Mouse (Mus musculus) urinary bladder, postnatal 10 days (tissue): ENCODE measurements around the gene Rpl39l.
A peak's percentile ranks its signal among the peaks of the same experiment; 100 is the strongest.
"Not testable (repeated sequence)": the region's sequence is repeated elsewhere in the genome, so short reads cannot be mapped to it uniquely, and the experiment has no call there.

Experiments
- DNase-seq: peaks from one replicate; pipeline ENCODE4 v3.0.0; 2022; ENCODE audit warnings: low spot score

Rpl39l gene

DNA sequence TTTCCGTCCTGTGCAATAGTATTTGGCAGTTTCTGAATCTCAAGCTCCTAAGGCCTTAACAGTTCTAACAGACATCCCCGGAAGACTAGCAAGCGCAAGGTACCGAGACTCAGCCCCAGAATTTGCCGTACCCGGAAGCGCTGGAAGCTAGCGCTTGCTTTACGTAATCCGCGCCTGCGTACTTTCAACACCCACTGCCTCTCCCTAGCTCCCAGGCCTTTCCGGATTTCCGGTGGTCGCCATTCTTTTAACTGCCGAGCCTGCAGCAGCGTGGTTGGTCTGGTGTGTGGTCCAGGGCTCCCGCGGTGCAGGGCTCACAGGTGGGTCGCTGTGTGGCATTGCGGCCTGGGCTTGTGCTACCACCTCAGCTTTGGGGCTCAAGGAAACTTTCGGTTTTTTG is at the start of gene Rpl39l:
Gene Rpl39l, plus strand, starts transcription at position 222 of the 400 bp plus-strand sequence.
- no peak for DNase-seq

DNA sequence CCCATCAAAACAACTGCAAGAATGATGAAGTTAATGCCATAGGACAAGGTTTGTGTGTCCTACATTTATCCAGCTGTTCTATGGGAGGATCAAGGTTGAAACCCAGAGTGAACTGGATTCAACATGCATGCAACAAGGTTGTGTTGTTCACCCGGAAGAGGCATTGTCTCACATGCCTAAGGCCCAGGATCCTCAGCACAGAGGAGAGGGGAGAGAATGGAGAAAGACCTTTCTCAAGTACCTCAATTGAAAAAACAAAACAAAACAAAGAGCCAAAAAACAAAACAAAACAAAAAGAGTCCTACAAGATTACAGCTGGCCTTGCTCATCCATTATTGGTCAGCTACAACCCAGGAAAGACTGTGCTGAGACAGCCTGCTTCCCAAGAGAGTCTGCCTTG is 42.4 kb upstream of the Rpl39l start:
- DNase-seq: no peak

DNA sequence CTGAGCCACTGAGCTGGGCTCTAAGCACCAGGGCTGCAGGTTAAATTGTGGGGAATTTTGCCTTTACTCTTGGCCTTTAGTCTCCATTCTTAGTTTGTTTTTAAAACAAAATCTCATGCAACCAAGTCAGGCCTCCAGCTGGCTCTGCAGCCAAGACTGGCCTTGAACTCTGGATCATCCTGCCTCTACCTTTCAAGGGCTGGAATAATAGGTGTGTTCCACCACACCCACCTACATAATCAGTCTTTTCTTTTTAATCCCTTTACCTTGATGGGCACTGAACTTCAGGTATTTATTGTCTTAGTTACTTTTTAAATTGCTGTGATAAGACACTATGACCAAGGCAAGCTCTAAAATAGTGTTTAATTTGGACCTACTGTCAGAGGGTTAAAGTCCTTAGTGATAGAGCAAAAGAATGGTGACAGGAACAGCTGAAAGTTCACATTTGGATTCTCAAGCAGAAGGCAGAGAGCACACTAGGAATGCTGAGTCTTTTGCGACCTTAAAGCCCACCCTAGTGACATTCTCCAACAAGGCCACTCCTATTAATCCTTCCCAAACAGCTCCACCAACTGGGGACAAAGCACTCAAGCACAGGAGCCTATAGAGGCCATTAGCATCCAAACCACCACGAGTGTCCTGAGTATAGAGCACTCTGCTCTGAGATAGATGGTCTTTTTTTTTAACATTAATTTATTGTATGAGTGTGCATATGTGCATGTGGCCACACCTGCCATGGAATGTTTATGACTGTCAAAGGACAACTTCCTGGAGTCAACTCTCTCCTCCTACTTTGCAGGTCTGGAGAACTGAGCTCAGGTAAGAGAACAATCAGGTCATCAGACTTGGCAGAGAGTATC is 40.7 kb upstream of the Rpl39l start:
- no peak for DNase-seq

DNA sequence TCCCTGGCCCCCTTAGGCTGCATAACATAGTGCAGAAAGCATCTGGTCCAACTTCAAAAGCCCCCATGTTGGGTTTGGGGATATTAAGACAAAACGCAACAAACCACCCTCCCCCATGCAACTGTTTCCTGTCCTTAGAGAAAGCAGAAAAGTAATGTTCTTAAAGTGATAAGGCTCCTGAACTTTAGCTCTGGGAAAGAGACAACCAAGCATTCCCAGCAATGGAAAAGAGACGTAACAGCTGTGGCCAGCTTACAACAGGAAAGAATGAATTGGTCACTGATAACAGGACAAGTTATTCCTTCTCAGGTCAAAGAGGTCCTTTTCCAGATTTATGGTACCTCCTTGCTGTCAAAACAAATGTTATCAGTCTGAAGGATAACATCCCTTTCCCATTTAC is 26.9 kb upstream of the Rpl39l start:
- no peak for DNase-seq

DNA sequence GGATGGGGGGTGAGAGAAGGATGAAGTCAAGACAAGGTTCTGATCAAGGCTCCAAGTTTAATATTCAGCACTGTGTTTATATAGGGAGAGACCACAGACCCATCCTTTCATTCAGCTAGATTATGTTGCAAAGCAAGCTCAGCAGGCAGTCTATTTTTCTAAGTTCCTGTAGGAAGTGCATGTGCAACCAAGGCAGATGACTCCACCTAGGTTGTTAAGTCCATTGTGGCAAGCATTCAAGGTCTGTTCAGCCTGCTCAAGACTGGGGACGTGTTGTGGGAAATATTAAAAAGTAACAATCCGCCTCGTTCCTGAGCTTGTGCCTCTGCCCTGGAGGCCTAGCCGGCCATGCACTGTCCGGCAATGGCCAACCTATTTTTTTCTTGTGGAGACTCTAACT is 22.6 kb upstream of the Rpl39l start:
- no peak for DNase-seq

DNA sequence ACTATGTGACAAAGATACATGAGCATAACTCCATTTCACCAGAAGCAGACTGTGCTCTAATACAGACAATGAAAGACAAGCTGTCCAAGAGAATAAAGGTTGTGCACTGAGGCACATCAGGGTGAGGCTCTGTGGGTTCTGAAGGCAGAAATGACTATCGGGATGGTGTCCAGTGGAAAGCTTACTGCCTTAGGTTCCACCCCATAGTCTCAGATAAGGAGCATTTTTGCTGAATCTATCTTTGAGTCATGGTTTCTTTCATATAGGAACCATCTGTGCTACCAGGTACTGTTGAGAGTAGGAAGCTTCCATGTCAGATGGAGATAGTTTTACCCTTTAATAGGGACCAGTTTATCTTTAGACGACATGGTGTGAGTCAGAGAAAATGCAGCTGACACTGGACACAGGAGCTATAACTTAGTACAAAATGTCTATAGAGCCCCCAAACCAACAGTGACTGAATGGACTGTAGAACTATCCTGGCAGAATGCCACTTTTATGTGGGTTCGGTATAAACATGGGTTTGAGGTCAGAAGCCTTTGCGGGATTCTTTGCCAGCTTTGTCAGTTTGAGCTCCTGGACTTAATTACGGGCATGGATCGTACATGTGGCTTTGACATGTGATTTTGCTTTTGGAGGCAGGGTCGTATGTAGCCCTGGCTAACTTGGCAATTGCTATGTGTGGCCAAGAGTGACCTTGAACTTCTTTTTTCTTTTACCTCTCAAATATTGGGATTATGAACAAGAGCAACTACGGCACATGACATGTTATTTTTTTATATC is 712 bp upstream of the Rpl39l start:
- DNase-seq: no peak

DNA sequence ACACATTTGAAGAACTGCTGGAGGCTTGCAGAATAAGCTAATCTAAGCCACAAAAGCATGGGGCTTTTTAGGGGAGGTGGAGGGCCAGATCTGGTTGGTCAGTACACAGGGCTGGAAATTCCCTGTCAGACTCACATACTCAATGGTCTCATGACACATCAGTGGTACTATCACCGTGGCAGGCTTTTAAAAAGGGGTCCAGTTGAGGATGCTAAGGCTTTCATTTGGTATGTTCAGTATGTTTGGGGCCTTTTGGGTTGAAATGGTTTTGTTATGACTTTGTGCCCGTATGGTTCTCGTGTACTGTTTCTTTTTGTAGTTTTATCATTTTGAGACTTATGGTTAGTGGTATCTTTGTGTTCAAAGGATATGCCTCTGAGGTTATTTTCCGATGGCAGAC is 1.2 kb downstream of the Rpl39l start:
- no peak for DNase-seq

DNA sequence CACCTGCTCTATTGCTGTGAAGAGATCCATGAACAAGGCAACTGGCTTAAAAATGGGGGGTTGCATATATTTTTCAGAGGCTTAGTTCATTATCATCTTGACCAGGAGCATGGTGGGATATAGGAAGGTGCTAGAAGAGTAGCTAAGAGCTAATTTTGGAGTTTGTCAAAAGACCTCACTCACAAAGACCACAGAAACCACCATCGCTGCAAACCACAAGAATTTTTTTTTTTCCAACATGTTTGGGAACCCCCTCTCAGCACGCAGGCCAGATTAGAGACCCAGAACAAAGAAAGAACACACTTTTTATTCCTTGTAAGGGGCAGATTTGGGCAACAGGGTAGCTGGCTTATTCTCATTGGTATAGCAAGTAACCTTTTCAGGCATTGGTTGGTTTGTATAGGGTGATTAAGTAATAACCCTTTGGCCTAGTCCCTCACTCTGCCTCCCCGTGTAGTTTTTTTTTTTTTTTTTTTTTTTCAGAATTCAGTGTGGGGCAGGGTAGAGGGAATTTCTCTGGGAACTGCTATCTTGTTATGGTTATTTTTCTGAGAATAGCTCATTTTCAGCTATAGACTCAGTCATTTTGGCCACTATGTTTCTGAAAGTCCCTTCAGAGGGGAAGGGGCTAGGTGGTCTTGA is 2.3 kb downstream of the Rpl39l start:
- no peak for DNase-seq

DNA sequence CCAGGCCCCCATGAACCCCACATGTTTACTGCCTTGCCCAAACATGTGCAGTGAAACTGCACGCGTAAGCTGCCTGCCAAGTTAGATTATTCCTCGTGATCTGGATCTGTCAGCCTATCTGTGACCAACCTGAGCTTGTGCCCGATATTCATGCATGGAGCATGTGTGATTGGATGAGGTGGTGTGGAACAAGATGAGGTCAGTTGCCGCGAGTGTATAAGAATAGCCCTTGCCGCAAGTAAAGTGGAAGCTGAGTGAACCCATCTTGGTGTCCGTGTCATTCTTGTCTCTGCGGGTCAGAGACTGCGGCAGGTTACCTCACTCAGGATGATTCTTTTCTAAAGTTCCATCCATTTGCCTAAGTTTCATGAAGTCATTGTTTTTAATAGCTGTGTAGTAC is 17.4 kb downstream of the Rpl39l start:
- DNase-seq: not testable (repeated sequence)

DNA sequence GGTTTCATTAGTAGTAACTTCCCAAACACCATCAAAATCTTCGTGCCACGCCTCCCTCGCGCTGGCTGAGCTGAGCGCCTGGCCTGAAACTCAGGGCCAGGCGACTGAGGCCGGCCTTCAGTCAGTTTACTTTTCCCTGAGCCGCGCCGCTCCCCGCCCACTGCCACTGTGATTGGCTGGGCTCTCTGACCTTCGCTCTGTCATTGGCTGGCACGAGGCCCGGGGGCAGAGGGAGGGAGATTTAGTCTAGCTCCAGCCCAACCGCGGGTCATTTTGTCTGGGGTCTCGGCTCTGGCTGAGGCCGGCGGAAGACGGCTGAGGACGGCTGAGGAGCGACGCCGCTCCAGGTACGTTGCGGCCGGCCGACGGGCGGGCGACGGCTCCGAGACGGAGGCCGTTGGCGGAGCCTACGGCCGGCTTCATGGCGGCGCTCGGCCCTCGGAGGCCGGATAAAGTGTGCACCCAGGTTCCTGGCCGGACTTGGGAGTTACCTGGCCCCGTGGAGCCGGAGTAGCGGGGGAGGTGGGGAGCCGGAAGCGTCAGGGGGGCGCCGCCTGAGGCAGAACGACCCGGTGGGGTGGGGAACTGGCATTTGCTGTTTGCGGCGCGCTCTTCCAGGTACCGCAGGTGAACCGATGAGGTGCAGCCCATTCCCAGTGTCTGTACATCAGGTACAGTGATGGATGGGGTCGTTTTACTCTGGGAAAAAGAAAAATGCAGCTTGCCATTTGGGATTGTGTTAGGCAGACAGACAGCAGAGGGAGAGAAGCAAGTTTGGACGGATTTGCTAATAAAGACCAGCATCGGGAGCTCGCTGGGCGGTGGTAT is 22.9 kb downstream of the Rpl39l start, which contains the start of gene Atf7ip2:
Gene Atf7ip2, plus strand, starts transcription at position 34 of the 828 bp plus-strand sequence.
- DNase-seq: peak; percentile 58

DNA sequence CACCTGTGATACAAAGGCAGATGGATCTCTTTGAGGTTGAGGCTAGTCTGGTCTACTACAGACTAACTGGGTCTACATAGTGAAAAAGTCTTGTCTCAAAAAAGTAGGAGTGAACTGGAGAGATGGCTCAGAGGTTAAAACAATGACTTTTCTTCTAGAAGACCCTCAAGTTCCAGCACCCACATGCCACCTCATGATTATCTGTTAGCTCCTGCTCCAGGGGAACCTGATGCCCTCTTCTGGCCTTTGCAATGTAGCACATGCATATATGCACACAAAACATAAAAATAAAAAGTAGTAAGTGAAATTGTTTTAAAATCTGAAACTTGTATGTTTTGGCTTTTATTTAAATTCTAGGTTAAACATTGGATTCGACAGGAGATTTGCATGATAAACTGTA is 38.8 kb downstream of the Rpl39l start:
- DNase-seq: no peak

DNA sequence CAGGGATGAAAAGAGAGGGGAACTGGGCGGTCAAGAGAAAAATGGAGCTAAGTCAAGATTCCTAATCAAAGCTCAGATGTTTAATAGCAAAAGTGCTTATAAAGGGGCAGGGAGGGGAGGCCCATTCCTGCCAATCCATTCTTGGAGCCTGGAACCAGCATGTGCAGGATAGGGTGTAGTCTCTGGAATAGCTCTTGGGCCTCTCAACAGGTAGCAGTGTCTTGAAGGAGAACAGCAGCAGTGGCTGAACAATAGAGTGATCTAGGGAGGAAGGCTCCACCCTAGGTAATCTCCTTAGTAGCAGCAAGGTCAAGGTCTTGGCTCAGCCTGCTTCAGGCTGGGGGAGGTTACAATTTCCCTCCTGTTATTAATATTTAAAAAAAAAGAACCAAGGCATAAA is 46.3 kb downstream of the Rpl39l start:
- DNase-seq: not testable (repeated sequence)

DNA sequence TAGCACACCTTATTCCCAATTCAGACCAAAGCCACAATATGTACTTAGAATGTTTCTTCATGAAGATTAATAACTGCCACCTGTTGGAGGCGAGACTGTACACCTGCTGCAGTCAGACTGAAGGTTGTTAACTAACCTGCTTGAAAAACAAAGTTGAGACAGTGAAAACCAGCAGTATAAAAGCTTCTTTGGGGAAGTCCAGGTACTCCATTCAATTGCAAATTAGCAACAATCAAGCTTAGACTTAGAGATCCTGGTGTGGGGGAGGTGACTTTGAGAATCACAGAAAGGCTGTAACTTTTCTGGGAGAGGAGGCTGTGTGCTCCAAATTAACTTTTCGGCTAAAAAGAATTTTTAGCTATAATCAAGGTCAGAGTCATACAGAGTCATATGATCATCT is 47.0 kb downstream of the Rpl39l start:
- DNase-seq: not testable (repeated sequence)
